Mouse (Mus musculus) brain, embryonic 14.5 days (tissue): ENCODE data around the gene Rras2.

Source experiments
- CTCF ChIP-seq: fragments of 200-500 bp; IDR thresholded peaks from 2 replicates; pipeline ENCODE4 v1.5.1; 2012; ENCODE audit warnings: inconsistent platforms, mild to moderate bottlenecking, moderate library complexity, borderline replicate concordance; ENCODE audit not compliant: insufficient read depth, insufficient read length; ENCODE audit errors: extremely low read depth
- POLR2A ChIP-seq: fragments of 200-500 bp; IDR thresholded peaks from 2 replicates; pipeline ENCODE4 v1.6.1; 2012; ENCODE audit warnings: mild to moderate bottlenecking, inconsistent platforms, borderline replicate concordance; ENCODE audit not compliant: poor library complexity, insufficient read depth, insufficient read length, severe bottlenecking; ENCODE audit errors: extremely low read depth

- TF ChIP-seq CTCF (no peak), POLR2A (no peak)
Measured at GRCm38 (mm10) chr7:114011726-114012443, 105.7 kb downstream of the Rras2 start.
